Mouse (Mus musculus): ENCODE data around the gene Lrrc55.

GRCm38 (mm10) chr2:85238068-85238667 lies 41.2 kb upstream of the Lrrc55 start:
- no peak for TF ChIP-seq CTCF (conservative IDR thresholded peaks at IDR 0.05; ENCODE audit: low read length)
- TF ChIP-seq POU5F1 (IDR thresholded peaks at IDR 0.05; ENCODE audit: borderline replicate concordance, low read length), result no peak
